Mouse (Mus musculus): Measurements from ENCODE around the gene 9930104L06Rik.
"Not testable (repeated sequence)": the region's sequence is repeated elsewhere in the genome, so short reads cannot be mapped to it uniquely, and the experiment has no call there.

The 9930104L06Rik gene

DNA sequence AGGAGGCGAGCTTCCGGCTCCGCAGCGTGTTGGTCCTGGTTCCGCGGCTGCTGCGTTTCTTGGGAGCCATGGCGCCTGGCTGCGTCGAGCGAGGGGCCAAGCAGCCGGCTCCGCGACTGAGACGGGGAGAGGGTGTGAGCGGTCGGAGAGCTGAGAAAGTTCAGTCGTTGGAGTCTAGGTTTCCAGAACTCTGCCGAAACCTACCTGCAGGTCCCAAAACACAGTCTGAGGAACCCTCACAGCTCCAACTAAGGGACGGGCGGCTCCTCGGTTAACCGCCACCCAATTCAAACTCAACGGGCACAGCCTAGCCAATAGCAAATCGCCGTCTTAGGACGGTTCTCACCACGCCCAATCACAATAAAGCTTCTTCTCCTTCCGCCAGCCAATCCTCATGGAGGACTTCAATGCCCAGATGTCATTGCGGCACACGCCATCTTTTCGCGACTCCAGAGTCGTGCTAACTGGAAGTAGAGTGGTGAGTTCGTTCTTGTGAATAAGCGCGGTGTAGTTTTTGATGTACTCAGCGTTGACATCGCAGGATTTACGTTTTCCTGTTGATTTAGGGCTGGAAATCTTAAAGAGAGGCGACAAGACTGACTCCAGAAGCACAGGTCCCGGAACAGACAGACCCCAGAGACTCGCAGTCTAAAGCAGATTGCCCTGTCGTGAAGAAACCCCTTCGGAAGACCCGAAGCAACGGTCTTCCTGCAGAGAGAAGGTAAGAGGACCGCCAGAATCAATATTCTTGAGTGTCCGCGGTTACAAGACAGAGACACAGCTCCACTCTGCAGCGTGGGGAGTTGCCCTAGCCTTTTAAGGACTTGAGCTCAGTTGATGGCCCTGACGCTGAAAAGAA is at the start of gene 9930104L06Rik:
Gene 9930104L06Rik, plus strand, starts transcription at position 436 of the 859 bp plus-strand sequence.
- peak; percentile 94 for DNase-seq (ENCODE audit: low read depth, low spot score)

- no peak for DNase-seq (ENCODE audit: low read depth, low spot score)
These were observed 48.1 kb upstream of the 9930104L06Rik start for GRCm38 (mm10) chr4:124888702-124889101.

DNA sequence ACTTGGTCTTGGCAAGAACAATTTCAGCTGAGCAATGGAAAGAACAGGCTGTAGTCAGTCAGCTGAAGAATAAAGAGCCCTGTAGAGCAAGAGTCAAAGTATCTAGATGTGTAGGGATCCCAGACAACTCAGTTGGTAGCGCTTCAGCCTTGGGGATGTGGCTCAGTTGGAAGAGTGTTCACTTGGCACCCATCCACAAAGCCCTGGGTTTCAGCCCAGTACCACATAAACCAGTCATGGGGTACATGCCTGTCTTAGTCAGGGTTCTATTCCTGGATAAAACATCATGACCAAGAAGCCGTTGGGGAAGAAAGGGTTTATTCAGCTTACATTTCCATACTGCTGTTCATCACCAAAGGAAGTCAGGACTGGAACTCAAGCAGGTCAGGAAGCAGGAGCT is 46.9 kb upstream of the 9930104L06Rik start:
- no peak for DNase-seq (ENCODE audit: low read depth, low spot score)

DNA sequence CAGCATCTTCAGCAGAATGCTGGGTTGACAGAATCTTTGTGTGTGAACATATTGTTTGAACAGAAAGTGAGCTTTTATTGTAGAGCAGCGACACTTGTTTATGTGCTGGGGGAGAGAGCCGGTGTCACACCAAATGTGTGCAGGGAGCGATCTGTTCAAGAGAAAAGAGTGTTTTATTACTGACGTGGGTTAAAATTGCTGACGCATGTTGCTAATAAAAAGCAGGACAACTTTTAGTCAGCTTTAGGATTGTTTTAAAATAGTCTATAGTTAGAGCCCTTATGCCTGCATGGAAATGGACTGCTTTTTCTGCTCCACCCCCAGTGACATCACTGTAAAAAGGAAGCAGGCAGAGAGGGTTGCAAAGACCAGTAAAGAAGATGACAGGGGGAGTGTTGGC is 46.0 kb upstream of the 9930104L06Rik start:
- no peak for DNase-seq (ENCODE audit: low read depth, low spot score)

DNA sequence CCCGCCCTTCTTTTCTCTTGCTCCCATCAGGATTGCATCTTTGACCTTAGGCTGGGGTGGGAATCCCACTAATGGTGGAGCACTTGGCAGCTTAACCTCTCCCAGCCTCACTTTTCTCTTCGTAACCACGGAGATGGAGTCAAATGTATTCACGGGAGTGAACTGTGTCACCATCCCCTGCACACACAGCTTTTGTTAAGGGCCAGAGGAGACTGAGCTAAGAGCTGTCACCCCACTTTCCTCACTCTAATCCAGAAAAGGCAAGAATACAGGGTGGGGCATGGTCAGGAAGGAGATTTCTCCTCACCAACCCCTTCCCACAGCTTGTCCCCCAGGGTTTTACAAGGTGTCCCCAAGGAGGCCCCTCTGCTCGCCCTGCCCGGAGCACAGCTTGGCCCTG is 43.1 kb upstream of the 9930104L06Rik start:
- DNase-seq (ENCODE audit: low read depth, low spot score): no peak

DNA sequence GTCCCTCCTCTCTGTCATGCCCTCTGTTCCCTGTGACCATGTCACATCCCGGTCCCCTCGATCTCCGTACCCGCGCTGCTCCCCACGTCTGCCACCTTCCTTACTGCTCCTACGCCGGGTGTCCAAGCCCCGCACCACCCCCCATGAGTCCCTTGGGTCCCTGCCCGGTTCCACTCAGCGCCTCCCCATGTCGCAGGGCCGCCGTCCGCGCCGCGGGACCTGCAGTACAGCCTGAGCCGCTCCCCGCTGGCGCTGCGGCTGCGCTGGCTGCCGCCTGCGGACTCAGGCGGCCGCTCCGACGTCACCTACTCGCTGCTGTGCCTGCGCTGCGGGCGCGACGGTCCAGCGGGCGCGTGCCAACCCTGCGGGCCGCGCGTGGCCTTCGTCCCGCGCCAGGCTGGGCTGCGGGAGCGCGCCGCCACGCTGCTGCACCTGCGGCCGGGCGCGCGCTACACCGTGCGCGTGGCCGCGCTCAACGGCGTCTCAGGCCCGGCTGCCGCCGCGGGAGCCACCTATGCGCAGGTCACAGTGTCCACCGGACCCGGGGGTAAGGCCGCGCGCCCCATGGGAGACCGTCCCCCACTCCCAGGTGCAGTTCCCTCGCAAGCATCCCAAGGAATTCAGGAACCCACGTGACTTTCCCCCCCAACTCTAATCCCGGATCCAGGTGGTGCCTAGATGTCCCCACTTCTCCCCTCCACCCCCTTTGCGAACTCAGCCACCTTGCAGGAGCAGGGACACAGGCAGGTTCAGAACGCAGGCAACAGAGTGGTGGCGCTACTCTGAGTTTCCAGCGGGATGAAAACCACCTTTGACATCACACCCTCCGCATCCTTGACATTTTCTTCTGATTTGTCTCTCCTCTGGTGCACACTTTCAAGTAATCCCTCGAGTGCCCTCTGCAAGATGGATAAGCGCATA is 42.1 kb upstream of the 9930104L06Rik start:
- DNase-seq (ENCODE audit: low read depth, low spot score): no peak

DNA sequence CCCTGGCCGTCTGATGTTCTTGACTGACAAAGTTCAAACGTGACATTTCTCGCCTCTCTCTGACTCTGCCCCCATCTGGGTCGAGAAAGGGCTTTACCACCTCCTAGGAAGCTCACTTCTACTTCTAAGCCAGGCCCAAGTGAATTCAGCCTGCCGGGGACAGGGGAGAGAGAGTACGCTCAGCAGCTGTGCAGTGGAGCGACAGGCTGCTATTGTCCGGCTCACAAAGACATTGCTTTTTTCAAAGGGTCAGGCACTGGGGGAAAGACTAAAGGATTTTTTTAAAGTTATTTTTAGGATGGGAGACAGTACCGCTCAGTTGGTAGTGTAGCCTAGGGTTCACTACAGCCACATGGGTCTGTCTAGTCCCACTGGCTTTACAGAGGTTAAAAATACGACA is 38.4 kb upstream of the 9930104L06Rik start:
- no peak for DNase-seq (ENCODE audit: low read depth, low spot score)

GRCm38 (mm10) chr4:124899906-124900305 is 36.9 kb upstream of the 9930104L06Rik start:
- DNase-seq (ENCODE audit: low read depth, low spot score): no peak

DNA sequence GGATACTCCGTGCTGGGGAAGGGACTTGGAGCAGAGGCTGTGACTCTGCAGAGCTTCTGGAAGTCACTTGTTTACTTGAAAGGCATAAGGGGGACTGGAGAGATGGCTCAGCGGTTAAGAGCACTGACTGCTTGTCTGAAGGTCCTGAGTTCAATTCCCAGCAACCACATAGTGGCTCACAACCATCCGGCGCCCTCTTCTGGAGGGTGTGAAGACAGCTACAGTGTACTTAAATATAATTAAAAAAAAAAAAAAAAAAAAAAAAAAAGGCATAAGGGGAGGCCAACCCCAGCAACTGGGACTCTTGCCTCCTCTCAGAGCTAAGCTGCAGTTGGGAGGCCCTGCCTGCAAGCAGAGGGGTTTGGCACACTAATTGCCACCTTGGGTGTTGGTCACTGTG is 31.4 kb upstream of the 9930104L06Rik start:
- no peak for DNase-seq (ENCODE audit: low read depth, low spot score)

- DNase-seq (ENCODE audit: low read depth, low spot score): peak; percentile 77
These were observed 30.7 kb upstream of the 9930104L06Rik start for GRCm38 (mm10) chr4:124905971-124906822.

DNA sequence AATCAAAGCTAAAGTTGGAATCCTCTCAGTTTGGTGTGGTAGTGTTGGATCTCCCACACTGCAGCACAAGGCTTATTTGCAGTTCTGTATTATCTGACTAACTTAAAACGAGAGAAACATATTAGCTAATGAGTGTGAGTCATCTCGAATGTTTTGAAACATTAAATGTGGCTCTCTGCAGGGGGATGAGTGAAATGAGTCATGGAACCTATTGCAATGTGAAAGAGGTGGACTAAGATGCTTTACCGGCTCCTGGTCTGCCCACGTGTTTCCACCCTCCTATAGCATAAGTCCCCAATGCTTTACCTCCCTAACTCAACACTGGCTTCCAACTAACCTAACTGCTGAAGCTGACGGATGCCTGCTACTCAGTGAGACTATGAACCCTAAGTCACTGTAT is 8.7 kb upstream of the 9930104L06Rik start:
- DNase-seq (ENCODE audit: low read depth, low spot score): no peak

GRCm38 (mm10) chr4:124939211-124939610 is 2.4 kb downstream of the 9930104L06Rik start, which contains the start of gene Cdca8:
TSS of gene Cdca8 (minus strand) at chr4:124939311.
- DNase-seq (ENCODE audit: low read depth, low spot score): not testable (repeated sequence)

DNA sequence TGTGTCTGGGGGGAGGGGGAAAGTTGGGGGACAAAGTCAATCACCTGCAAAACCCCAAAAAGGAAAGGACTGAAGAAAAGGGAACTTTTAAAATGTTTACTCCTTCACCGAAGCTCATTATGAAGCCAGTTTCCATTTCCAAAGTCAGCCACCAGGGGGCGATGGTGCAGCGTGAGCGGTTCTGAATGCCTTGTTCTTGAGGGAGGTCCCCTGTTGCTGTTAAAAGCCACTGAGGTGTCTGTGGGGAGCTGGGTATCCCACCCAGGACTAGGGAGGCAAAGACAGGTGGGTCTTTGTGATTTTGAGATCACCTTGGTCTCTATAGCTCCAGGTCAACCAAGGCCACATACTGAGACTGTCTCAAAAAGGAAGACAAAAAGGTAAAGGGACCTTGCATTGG is 6.2 kb downstream of the 9930104L06Rik start:
- DNase-seq (ENCODE audit: low read depth, low spot score): peak; percentile 69

- DNase-seq (ENCODE audit: low read depth, low spot score): no peak
These were observed 6.9 kb downstream of the 9930104L06Rik start for GRCm38 (mm10) chr4:124943781-124944180.

DNA sequence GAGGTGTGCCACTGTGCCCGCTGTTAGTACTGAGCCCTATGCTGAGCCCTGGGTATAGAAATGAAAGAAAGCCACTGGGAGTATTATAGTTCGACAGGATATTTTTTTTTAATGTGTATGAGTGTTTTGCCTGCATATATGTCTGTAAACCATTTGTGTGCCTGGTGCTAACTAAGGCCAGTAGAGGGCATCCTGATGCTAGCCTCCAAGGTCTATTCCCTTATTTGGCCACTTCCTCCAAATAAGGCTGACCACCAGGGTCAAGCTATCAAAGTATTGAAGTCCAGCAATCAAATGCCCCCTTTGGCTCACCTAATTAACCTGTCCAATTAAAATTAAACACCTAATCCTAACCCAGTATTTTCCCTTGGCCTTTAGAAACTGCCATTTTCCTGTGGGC is 8.1 kb downstream of the 9930104L06Rik start:
- DNase-seq (ENCODE audit: low read depth, low spot score): no peak

DNA sequence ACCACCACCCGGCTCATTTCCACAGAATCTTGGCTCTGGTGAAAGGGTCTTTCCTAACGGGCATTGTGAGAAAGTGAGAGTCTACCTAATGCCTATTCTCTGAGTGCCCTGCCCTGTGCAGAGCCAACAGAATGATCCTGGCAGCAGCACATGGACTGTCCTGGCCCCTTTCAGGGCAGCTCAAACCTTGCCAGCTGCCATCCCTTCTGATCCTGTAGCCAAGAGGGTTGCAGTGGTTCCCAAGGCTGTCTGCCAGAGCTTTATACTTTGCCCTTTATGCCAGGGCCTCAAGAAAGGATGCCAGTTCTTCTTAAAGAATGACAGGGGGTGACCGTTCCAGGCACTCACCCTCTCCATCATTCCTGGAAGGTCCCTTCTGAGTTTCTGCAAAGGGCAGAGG is 12.6 kb downstream of the 9930104L06Rik start:
- DNase-seq (ENCODE audit: low read depth, low spot score): no peak

GRCm38 (mm10) chr4:124950181-124951035 is 13.6 kb downstream of the 9930104L06Rik start:
- DNase-seq (ENCODE audit: low read depth, low spot score): no peak

DNA sequence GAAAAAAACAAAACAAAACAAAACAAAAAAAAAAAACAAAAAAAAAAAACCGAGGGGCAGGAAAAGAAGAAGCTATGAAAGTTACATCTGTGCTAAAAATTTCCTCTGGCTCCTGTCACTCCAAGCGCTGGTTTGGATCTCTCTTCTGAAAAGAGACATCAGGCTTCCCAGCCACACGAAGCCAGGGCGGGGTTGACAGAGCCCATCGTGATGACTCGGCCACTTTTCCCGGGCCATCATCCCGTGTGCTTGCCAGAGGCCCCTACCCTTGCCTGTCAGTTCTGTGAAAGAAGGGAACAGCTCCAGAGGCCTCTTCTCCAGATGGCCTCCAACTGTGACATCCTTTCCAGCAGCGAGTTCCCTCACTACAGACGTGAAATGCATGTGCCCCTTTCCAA is 14.2 kb downstream of the 9930104L06Rik start:
- DNase-seq (ENCODE audit: low read depth, low spot score): no peak

DNA sequence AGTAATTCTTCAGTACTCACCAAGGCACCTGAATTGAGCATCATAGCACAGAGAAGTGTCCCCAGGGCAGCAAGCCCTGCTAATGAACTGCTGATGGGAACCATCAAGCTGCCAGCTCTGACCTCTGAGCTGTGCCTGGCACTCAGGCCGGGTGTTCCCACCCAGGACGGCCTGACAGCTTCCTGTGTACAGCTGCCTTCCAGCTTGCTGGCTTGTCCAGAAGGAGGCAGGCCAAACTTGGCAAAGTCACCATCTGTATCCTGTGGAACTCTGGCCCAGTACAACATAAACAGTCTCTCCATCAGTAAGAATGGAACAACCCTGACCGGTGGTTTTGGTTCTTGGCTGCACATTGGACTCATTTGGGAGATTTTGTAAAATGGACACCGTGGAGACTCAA is 16.7 kb downstream of the 9930104L06Rik start:
- no peak for DNase-seq (ENCODE audit: low read depth, low spot score)

GRCm38 (mm10) chr4:124957284-124957683 is 20.4 kb downstream of the 9930104L06Rik start:
- no peak for DNase-seq (ENCODE audit: low read depth, low spot score)

Measured in retina, postnatal 7 days (tissue).